Mouse (Mus musculus): ENCODE results near the gene Hbb-bt.

DNA sequence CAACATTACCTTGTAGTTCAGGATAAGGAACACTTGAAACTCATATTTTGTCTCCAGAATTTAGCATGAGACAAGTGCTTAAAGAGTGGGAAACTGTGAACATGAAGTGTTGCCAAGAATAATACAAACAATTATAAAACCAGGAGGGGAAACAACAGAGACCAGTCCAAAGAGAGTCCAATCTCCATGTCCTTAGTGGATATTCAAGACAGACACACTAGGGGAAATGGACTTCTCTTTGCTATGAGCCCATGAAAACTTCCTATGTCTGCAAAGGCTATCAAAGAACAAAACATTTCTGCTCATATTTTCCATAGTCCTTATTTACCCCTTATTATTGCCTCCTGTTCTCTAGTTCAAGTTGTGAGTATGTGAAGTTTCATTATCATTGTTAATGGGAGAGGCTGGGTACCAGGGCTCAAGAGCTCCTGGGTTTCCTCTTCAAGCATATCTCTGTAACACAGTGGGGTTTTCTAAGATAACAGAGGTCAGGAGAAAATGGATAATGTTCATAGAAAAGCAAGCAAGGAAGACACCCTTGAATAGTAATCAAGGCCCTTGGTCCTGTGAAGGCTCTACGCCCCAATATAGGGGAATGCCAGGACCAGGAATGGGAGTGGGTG, 2.5 kb downstream of the Hbb-bt start:
- no peak for TF ChIP-seq CTCF (IDR thresholded peaks at IDR 0.05; ENCODE audit: low read depth)
- no peak for TF ChIP-seq EP300 (optimal IDR thresholded peaks at IDR 0.05)
